Mouse (Mus musculus): Measurements from ENCODE around the gene Zfp28. TPM values are rescaled to one million over a fixed set of nuclear protein-coding genes. Genes with fewer than 3 reads are reported as not detected.

Gene Zfp28
- total RNA-seq, 1 experiment = 5.6 TPM

DNA sequence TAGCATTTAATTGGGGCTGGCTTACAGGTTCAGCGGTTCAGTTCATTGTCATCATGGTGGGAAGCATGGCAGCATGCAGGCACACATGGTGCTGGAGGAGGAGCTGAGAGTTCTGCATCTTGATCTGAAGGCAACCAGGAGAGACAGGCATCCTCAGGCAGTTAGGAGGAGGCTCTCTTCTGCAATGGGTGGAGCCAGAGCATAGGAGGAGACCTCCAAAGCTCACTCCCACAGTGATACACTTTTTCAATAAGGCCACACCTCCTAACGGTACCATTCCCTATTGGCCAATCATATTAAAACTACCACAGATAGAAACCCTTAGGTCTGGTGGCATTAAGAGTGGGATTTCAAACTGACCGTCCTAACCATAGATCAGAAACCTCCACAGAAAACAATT is 13.6 kb upstream of the Zfp28 start:
- Histone ChIP-seq H3K4me1 (ENCODE audit: control insufficient read depth in 2 of 2, insufficient read depth in 2 of 2, low read length in 2 of 2, poor library complexity in 1 of 2) (peaks cover 2 to 7% of the 10 kb centered on the region in 2 experiments; a peak in 2 of 4 replicates), H3K9ac (ENCODE audit: insufficient read depth, low read depth, low read length, poor library complexity, severe bottlenecking) (no peak overlapping the region), H3K9me3 (ENCODE audit: control insufficient read depth, insufficient read depth, low read depth, low read length) (no peaks in the 10 kb centered on the region), H3K36me3 (ENCODE audit: control insufficient read depth, insufficient read depth, low read length, poor library complexity, severe bottlenecking) (no peaks in the 10 kb centered on the region), H3K27ac (ENCODE audit: insufficient read depth, low read depth, low read length, poor library complexity, severe bottlenecking) (no peak overlapping the region), H3K4me3 (ENCODE audit: insufficient read depth in 1 of 2, low read depth in 1 of 2, low read length in 2 of 2, poor library complexity in 1 of 2, severe bottlenecking in 1 of 2) (no peak overlapping the region)
- DNase-seq (ENCODE audit: low read depth, low spot score) = no peak
- no peak for TF ChIP-seq HCFC1 (IDR thresholded peaks at IDR 0.05; ENCODE audit: borderline replicate concordance, insufficient read depth, low read length)
- TF ChIP-seq MAFK (IDR thresholded peaks at IDR 0.05; ENCODE audit: insufficient read depth, low read depth, low read length) = no peak
- TF ChIP-seq CHD2 (IDR thresholded peaks at IDR 0.05; ENCODE audit: low read depth, low read length) = no peak
- no peak for TF ChIP-seq ZNF384 (IDR thresholded peaks at IDR 0.05; ENCODE audit: low read depth, low read length)
- TF ChIP-seq ZC3H11A (IDR thresholded peaks at IDR 0.05; ENCODE audit: borderline replicate concordance, low read depth, low read length) = no peak
- in situ Hi-C loops (cut with MboI; ENCODE audit: low sequenced_read_pairs in 2 of 2, unreplicated experiment in 2 of 2) = no loop called here

DNA sequence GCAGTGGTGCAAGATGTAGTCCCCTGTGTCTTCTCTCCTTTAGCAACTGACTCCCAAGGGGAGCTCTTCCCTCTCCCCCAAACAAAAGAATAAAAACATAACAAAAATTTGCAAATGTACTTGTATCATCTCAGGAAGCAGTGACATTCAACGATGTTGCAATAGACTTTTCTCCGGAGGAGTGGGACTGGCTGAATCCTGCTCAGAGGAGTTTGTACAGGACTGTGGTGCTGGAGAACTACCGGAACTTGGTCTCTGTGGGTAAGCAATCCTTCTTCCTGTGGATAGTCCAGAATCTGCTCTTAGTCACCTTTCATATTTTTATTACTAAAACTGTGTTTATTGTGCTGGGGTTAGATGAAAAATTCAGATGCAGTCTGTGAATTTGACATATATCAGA is 10.1 kb upstream of the Zfp28 start:
- Histone ChIP-seq H3K9me3 (ENCODE audit: control insufficient read depth, insufficient read depth, low read depth, low read length) (no peaks in the 10 kb centered on the region), H3K9ac (ENCODE audit: insufficient read depth, low read depth, low read length, poor library complexity, severe bottlenecking) (no peak overlapping the region), H3K4me3 (ENCODE audit: insufficient read depth in 1 of 2, low read depth in 1 of 2, low read length in 2 of 2, poor library complexity in 1 of 2, severe bottlenecking in 1 of 2) (no peak overlapping the region), H3K27ac (ENCODE audit: insufficient read depth, low read depth, low read length, poor library complexity, severe bottlenecking) (no peak overlapping the region), H3K36me3 (ENCODE audit: control insufficient read depth, insufficient read depth, low read length, poor library complexity, severe bottlenecking) (no peaks in the 10 kb centered on the region), H3K4me1 (ENCODE audit: control insufficient read depth in 2 of 2, insufficient read depth in 2 of 2, low read length in 2 of 2, poor library complexity in 1 of 2) (peaks cover 0 to 5% of the 10 kb centered on the region in 2 experiments; a peak in 1 of 4 replicates)
- no peak for DNase-seq (ENCODE audit: low read depth, low spot score)
- in situ Hi-C loops (cut with MboI; ENCODE audit: low sequenced_read_pairs in 2 of 2, unreplicated experiment in 2 of 2) = no loop called here
- no peak for TF ChIP-seq ZNF384 (IDR thresholded peaks at IDR 0.05; ENCODE audit: low read depth, low read length)
- TF ChIP-seq CHD2 (IDR thresholded peaks at IDR 0.05; ENCODE audit: low read depth, low read length) = no peak
- no peak for TF ChIP-seq ZC3H11A (IDR thresholded peaks at IDR 0.05; ENCODE audit: borderline replicate concordance, low read depth, low read length)

DNA sequence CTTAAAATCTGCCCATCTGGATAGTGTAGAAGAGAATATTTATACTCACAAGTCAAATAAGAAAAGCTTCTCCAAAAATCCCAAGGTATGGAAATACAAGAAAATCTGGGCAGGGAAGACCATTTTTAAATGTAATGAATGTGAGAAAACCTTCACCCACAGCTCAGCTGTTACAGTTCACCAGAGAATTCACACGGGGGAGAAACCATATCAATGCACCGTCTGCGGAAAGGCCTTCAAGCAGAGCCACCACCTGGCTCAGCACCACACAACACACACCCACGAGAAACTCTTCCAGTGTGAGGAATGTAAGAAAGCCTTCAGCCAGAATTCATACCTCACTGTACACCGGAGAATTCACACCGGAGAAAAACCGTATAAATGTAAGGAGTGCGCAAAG is 4.7 kb upstream of the Zfp28 start:
- no peaks in the 10 kb centered on the region for H3K9me3 ChIP-seq (ENCODE audit: control insufficient read depth, insufficient read depth, low read depth, low read length)
- in situ Hi-C loops (cut with MboI; ENCODE audit: low sequenced_read_pairs in 2 of 2, unreplicated experiment in 2 of 2) = no loop called here
- H3K9ac ChIP-seq (ENCODE audit: insufficient read depth, low read depth, low read length, poor library complexity, severe bottlenecking) = no peak overlapping the region
- no peak for TF ChIP-seq HCFC1 (IDR thresholded peaks at IDR 0.05; ENCODE audit: borderline replicate concordance, insufficient read depth, low read length)
- no peak for TF ChIP-seq CHD2 (IDR thresholded peaks at IDR 0.05; ENCODE audit: low read depth, low read length)
- no peak for TF ChIP-seq ZC3H11A (IDR thresholded peaks at IDR 0.05; ENCODE audit: borderline replicate concordance, low read depth, low read length)
- H3K36me3 ChIP-seq (ENCODE audit: control insufficient read depth, insufficient read depth, low read length, poor library complexity, severe bottlenecking) = no peaks in the 10 kb centered on the region
- H3K4me3 ChIP-seq (ENCODE audit: insufficient read depth in 1 of 2, low read depth in 1 of 2, low read length in 2 of 2, poor library complexity in 1 of 2, severe bottlenecking in 1 of 2) = no peak overlapping the region
- 0 out of 4 replicates have a peak, but pooled peaks cover 0 to 2% of the 10 kb centered on the region in 2 experiments for H3K4me1 ChIP-seq (ENCODE audit: control insufficient read depth in 2 of 2, insufficient read depth in 2 of 2, low read length in 2 of 2, poor library complexity in 1 of 2)
- DNase-seq (ENCODE audit: low read depth, low spot score) = no peak
- H3K27ac ChIP-seq (ENCODE audit: insufficient read depth, low read depth, low read length, poor library complexity, severe bottlenecking) = no peak overlapping the region

DNA sequence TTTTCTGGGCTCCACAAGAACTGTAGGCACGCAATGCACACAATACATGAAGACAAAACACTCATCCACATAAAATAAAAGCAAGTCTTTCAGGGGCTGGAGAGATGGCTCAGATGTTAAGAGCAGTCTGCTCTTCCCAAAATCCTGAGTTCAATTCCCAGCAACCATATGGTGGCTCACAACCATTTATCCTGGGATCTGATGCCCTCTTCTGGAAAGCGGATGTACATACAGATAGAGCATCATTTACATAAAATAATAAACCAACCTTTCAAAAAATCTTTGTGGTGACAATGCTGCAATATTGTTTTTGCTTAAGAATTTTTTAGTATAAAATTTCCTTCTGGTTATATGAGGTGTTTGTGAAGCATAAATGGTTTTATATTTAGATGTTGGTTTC is 1.7 kb upstream of the Zfp28 start:
- no peak for DNase-seq (ENCODE audit: low read depth, low spot score)
- H3K4me3 ChIP-seq (ENCODE audit: insufficient read depth in 1 of 2, low read depth in 1 of 2, low read length in 2 of 2, poor library complexity in 1 of 2, severe bottlenecking in 1 of 2) = no peak overlapping the region
- H3K36me3 ChIP-seq (ENCODE audit: control insufficient read depth, insufficient read depth, low read length, poor library complexity, severe bottlenecking) = no peaks in the 10 kb centered on the region
- TF ChIP-seq HCFC1 (IDR thresholded peaks at IDR 0.05; ENCODE audit: borderline replicate concordance, insufficient read depth, low read length) (no peak), ZNF384 (IDR thresholded peaks at IDR 0.05; ENCODE audit: low read depth, low read length) (no peak), MAFK (IDR thresholded peaks at IDR 0.05; ENCODE audit: insufficient read depth, low read depth, low read length) (no peak), ZC3H11A (IDR thresholded peaks at IDR 0.05; ENCODE audit: borderline replicate concordance, low read depth, low read length) (no peak), CHD2 (IDR thresholded peaks at IDR 0.05; ENCODE audit: low read depth, low read length) (no peak)
- H3K9me3 ChIP-seq (ENCODE audit: control insufficient read depth, insufficient read depth, low read depth, low read length) = no peaks in the 10 kb centered on the region
- no peak overlapping the region for H3K9ac ChIP-seq (ENCODE audit: insufficient read depth, low read depth, low read length, poor library complexity, severe bottlenecking)
- in situ Hi-C loops (cut with MboI; ENCODE audit: low sequenced_read_pairs in 2 of 2, unreplicated experiment in 2 of 2) = no loop called here
- H3K27ac ChIP-seq (ENCODE audit: insufficient read depth, low read depth, low read length, poor library complexity, severe bottlenecking) = no peak overlapping the region
- 0 out of 4 replicates have a peak, but pooled peaks cover 0 to 2% of the 10 kb centered on the region in 2 experiments for H3K4me1 ChIP-seq (ENCODE audit: control insufficient read depth in 2 of 2, insufficient read depth in 2 of 2, low read length in 2 of 2, poor library complexity in 1 of 2)

- Histone ChIP-seq H3K4me1 (ENCODE audit: control insufficient read depth in 2 of 2, insufficient read depth in 2 of 2, low read length in 2 of 2, poor library complexity in 1 of 2) (0 out of 4 replicates have a peak, but pooled peaks cover 0 to 2% of the 10 kb centered on the region in 2 experiments), H3K9ac (ENCODE audit: insufficient read depth, low read depth, low read length, poor library complexity, severe bottlenecking) (no peak overlapping the region), H3K27ac (ENCODE audit: insufficient read depth, low read depth, low read length, poor library complexity, severe bottlenecking) (no peak overlapping the region), H3K36me3 (ENCODE audit: control insufficient read depth, insufficient read depth, low read length, poor library complexity, severe bottlenecking) (no peaks in the 10 kb centered on the region), H3K4me3 (ENCODE audit: insufficient read depth in 1 of 2, low read depth in 1 of 2, low read length in 2 of 2, poor library complexity in 1 of 2, severe bottlenecking in 1 of 2) (no peak overlapping the region), H3K9me3 (ENCODE audit: control insufficient read depth, insufficient read depth, low read depth, low read length) (no peaks in the 10 kb centered on the region)
- in situ Hi-C loops (cut with MboI; ENCODE audit: low sequenced_read_pairs in 2 of 2, unreplicated experiment in 2 of 2) = no loop called here
- no peak for DNase-seq (ENCODE audit: low read depth, low spot score)
- no peak for TF ChIP-seq HCFC1 (IDR thresholded peaks at IDR 0.05; ENCODE audit: borderline replicate concordance, insufficient read depth, low read length)
- no peak for TF ChIP-seq CHD2 (IDR thresholded peaks at IDR 0.05; ENCODE audit: low read depth, low read length)
- no peak for TF ChIP-seq ZC3H11A (IDR thresholded peaks at IDR 0.05; ENCODE audit: borderline replicate concordance, low read depth, low read length)
- TF ChIP-seq ZNF384 (IDR thresholded peaks at IDR 0.05; ENCODE audit: low read depth, low read length) = no peak
- no peak for TF ChIP-seq MAFK (IDR thresholded peaks at IDR 0.05; ENCODE audit: insufficient read depth, low read depth, low read length)
These were observed 916 bp downstream of the Zfp28 start for GRCm38 (mm10) chr7:6384011-6384410.

Measured in ES-E14 (cell line).